Mouse (Mus musculus): ENCODE measurements at regions not wholly inside any gene's neighbourhood (a gene's known extent, or its start where the extent isn't known, plus 50 kb on each side); places are given as distances from the start of the nearest gene placed in this dataset.

DNA sequence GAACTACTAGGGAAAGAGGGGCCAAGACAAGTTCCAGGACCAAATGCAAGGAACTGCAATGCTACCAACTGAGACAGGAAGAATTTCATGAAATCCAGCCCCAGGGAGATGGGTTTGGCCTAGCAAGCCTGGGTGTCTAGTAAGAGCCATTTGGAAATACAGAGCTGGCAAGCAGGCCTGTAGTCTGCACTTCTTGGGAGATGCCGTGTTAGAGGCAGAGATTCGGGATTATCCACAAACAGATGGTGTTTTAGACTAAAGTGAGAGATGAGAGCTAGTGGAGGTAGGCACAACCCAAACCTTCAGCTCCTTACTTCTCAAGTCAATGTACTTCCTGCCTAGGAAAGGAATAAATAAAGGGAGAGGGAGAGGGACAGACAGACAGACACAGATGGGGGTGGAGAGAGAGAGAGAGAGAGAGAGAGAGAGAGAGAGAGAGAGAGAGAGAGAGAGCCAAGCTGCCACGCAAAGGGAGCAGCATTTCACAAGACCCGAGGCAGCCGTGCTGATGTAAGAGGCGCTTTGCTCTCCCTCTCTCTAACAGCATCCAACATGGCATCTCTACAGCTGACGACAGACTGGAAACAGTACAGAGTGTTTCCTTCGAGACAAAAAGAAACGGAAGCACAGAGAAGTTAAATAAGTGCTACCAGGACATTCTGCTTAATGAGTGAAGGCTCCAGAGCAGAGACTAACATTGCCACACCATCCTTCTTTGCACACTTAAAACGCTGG is 182.9 kb downstream of the Irs2 start:
- DNase-seq (ENCODE audit: low spot score) = no peak

- no peak for DNase-seq (ENCODE audit: low spot score)
Measured at GRCm38 (mm10) chr8:10821901-10822300, 186.4 kb downstream of the Irs2 start.

DNA sequence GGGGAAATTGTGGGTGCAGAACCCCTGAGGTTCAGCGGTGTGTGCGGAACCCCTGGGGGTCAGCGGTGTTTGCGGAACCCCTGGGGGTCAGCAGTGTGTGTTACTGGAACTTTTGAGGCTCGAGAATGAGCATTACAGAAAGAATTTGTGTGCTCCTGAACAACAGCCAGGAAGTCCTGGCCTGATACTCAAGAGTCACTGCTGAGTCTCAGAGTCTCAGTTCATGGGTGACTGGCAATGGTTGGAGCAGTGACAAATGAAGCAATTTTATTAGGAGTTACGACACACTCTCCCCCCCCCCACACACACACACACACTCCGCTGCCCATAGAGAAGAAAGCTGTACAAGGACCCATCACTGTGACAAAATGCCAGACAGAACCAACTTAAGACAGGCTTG is 193.8 kb downstream of the Irs2 start:
- DNase-seq (ENCODE audit: low spot score) = no peak

DNA sequence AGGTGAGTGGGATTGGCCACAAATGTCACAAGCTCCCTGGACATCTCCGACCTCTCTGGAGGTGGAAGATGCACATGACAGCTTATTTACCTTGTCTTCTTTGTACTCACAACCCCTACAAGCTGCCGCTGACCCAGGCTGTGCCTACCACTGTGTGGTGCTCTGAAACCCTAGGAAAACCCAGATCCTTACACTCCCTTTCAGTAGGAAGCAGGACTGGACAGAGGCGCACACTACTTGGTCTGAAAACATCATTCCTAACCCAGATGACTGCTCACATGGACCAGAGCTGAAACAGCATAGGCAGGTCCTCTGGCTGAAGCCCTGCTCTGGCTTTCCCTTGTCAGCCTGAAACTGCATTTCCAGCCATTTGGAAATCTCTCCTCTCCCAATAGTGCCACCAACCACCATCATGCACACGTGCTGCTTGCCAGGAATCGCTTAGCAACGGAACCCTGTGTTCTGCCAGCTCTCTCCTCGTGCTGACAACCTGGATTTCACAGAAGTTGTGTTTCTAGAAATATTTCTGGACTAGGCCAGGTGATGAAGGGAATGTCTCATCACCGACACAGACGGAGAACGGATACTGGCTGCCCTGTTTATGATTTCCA is 196.1 kb downstream of the Irs2 start:
- no peak for DNase-seq (ENCODE audit: low spot score)

DNA sequence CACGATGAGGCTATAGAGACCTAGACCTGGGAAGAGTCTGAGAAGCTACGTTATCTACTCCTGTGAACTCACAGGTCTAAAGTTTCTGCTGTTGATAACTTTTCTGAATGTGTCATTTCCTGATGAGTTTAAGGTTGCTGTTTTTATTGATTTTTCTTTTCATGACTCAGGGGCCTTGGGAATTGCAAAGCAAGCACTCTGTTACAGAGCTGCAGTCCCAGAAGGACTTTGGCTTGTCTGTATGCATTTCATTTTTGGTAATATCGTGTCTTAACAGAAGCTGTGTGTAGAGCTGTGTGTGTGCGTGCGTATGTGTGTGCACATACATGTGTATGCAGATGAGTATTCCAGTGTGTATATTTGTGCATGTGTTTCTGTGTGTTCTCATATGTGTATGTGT is 201.2 kb downstream of the Irs2 start:
- DNase-seq (ENCODE audit: low spot score) = no peak

- no peak for DNase-seq (ENCODE audit: low spot score)
Measured at GRCm38 (mm10) chr8:10805405-10806151, 202.7 kb downstream of the Irs2 start.

DNA sequence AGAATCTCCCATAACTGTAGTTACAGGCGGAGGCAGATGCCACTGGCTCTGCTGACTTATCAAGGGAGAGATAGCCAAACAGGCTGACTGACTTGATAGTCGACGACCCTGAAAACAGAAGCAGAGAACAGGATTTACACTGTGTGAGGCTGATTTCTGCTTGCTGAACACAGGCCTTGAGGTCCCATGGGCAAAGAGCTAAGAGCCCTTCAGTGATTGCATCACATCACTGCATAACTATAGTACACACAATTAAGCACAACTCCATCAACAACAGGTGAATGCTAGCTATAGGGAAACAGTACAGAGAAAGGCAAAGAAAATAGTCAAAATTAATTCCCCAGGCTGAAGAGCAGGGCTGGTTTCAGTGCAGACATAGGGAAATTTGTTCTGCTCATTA is 203.3 kb downstream of the Irs2 start:
- no peak for DNase-seq (ENCODE audit: low spot score)

DNA sequence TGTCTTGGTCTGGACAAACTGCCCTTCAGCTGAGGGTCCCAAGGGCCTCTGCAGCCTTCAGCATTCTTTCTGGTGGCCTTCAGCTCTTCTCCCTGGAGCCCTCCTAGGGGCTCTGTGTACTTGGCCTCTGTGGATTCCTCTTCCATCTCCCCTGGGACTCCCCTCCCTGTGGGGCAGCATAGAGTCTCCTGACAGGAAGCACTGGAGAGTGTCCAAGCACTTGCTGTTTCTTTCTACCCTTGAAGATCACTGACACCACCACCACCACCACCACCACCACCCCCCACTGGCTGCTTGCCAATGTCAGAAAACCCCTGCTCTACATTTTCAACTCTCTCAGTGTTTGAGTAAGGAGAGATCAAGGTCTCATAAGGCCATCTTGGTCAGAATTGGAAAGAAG is 206.3 kb downstream of the Irs2 start:
- no peak for DNase-seq (ENCODE audit: low spot score)

DNA sequence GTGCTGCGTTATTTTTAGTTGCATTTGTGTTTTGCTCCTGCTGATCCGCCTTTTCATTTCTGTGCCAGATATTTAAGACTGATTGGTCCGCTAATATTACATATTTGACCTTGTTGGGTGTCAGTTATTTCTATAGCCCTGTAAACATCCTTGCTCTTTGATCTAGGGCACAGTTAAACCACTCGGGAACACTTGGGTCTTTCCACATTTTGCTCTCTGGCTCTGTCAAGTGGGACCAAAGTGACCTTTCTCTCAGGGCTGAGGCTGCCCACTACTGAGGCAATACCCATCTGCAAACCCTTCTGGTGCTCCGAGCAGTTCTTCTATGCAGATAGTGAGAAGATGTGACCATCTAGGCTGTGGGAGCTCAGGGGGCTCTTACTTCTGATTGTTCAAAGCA is 206.7 kb downstream of the Irs2 start:
- DNase-seq (ENCODE audit: low spot score) = no peak

DNA sequence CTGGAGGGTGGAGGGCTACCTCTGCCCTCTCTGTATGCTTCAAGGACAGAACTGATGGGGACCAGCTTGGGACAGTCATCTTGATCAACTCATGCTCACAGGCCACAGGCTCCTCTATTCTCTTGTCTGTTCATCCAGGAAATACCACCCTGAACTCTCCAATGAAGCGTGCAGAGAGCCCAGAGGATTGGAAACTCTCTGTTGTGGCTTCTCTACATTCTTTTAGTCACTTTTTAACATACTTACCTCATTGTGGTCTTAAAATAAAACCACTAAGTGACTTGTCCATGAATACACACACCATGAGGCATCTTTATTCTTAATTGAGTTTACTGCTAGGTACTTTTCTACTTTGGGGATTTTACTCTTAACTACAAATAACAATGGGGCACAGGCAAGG is 209.8 kb downstream of the Irs2 start:
- DNase-seq (ENCODE audit: low spot score) = no peak

DNA sequence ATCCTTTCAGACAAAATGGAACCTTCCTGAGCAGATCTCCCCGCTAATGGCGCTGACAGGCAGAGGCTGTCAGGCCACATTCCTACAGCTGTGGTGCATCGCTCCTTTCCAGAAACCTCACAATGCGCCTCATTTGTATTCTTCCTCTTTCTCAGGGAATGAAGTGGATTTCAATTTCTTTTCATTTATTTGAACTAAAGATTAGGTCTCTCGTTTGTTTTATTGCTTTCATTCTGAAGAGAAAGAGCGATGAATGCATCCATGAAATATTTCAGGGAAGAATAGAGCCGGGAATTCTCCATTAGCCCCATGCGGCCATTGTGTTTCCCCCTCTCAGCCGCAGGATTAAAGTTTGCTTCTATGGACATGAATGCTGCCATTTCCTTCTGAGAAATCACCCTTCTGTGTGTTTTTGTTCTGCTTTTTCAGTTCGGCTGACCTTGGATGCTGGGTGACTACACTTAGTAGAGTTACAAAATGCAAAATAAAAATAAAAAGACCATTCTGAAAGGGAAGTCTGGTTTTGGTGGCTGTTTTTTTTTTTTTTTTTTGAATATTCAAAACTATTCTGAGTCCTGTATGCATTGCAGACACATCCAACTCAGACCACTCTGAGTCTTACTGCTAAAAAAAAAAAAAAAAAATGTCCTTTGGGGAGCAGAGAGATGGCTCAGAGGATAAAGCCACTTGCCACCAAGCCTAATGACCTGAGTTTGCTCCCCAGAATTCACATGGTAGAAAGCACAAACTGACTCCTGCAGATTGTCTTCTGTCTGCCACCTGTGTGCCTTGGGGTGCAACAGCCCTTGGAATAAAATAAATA is 213.7 kb downstream of the Irs2 start:
- DNase-seq (ENCODE audit: low spot score) = no peak

GRCm38 (mm10) chr8:10793670-10794366 is 214.4 kb downstream of the Irs2 start:
- DNase-seq (ENCODE audit: low spot score) = no peak

DNA sequence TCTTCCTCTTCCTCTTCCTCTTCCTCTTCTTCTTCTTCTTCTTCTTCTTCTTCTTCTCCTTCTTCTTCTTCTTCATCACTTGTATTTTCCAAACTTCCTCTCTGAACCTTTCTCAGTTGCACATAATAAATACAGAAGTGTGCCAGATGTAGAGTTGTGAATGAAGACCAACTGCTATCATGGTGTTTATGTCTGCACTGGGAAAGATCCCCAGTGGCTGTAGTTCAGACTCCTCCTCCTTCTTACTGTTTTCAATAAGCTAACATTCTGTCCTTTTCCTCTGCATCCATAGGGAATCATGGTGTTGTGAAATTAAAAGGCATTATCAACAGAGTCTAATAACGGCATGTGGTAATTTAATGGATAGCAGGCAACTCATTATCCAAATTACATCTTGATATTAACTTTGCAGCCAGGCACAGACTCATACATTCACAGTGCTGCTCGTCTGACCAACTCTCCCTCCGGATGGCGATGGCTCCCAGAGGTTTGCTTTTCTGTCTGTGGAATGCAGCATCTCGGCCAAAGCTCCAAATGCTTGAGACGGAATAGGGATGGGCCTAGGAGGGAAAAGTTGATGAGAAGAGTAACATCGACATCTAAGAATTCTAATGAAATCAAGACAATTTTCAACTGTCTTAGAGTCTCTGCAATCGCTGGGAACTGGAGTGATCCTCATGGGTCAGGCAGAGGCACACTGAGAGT is 219.6 kb downstream of the Irs2 start:
- no peak for DNase-seq (ENCODE audit: low spot score)

GRCm38 (mm10) chr8:10785801-10786200 is 222.5 kb downstream of the Irs2 start:
- no peak for DNase-seq (ENCODE audit: low spot score)

DNA sequence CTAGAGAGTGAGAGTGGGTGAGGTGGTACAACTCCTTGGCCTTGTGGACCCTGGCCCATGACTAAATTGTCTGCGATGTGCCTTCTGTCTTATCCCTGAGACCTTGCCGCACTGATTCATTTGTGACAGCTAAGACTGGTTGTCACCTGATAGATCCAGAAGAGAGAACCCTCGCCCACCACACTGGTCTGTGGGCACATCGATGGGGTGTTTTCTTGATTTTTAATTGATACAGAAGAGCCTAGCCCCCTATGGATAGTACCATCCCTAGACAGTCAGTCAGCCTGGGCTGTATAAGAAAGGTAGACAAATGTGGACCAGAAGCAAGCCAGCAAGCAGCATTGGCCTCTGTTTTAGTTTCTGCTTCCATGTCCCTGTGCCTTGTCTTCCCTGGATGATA is 222.9 kb downstream of the Irs2 start:
- no peak for DNase-seq (ENCODE audit: low spot score)

GRCm38 (mm10) chr8:10784481-10784880 is 223.8 kb downstream of the Irs2 start:
- DNase-seq (ENCODE audit: low spot score) = no peak

- DNase-seq (ENCODE audit: low spot score) = no peak
Measured at GRCm38 (mm10) chr8:10781860-10782259, 226.4 kb downstream of the Irs2 start.

DNA sequence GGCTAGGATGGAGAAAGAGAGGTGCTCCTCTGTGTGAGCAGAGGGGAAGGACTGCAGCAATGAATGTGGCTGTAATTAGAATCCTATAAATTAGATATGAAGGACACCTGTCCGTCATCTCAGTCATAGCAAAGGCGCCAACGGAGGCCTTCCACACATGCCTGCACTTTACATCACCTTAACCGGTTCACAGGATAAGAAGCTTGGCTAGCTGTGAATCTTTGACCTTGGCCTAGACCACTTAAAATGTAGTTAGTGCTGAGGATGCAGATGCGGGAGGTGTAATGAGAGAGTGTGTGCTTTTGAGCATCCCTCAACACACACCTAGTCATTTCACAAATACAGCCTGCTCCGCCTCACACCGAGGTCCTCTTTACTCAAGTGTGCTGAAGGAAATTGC is 228.6 kb downstream of the Irs2 start:
- DNase-seq (ENCODE audit: low spot score) = no peak

DNA sequence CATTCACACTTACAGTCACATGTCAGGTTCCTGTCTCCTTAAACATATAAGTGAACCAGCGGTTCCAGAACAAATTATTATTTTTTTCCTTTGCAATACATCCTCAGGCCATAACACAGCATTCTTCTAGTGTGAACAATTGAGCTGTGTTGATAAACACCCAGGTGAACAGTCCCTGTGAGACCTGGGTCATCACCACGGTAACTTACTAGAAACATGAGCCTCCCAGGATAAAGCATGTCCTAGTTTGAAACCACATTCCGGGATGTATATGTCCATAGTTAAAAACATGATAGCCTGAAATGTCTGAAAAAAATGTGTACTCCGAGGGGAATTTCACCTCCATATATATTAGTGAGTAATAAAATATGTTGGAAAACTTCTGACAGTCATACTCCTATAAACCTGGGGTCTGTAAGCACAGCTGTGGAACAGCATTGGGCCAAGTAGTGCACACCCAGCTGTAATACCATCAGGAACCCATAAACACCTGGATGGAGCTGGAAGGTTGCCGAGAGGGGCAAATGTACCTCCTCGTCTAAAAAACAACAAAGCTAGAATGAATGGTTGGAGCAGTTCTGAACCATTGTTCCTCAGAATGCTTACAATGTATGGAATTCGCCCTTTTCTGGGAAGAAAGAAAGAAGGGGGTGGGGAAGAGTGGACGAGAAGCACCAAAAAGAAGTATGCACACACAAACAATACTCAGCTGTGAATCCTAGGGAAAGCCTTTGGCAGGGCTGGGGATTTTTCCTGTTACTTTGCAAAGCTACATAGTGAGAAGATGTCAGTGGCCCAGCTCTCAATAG is 232.9 kb downstream of the Irs2 start:
- DNase-seq (ENCODE audit: low spot score) = no peak

- no peak for DNase-seq (ENCODE audit: low spot score)
Measured at GRCm38 (mm10) chr8:10774778-10775177, 233.5 kb downstream of the Irs2 start.
